Mouse (Mus musculus) embryonic fibroblast, embryonic 13.5 days (primary cell): Measurements from ENCODE around the gene Tmem218.

Source experiments
- CTCF ChIP-seq: IDR thresholded peaks from 2 replicates; pipeline ENCODE4 v1.5.1; 2011; ENCODE audit warnings: mild to moderate bottlenecking, control low read depth, low read length, moderate library complexity, borderline replicate concordance; ENCODE audit not compliant: insufficient read depth
- POLR2A ChIP-seq: IDR thresholded peaks from 2 replicates; pipeline ENCODE4 v1.6.1; 2011; ENCODE audit warnings: low read depth, mild to moderate bottlenecking, control low read depth, low read length, moderate library complexity

- TF ChIP-seq POLR2A (no peak), CTCF (no peak)
These were observed 28.4 kb upstream of the Tmem218 start for GRCm38 (mm10) chr9:37179596-37179995.
